Mouse (Mus musculus): ENCODE measurements around the gene Kif3c. TPM values are rescaled to one million over a fixed set of nuclear protein-coding genes. Genes with fewer than 3 reads are reported as not detected.

Kif3c gene
- total and polyA plus RNA-seq, 3 experiments: 2.5 to 5.6 TPM; not detected in 1

DNA sequence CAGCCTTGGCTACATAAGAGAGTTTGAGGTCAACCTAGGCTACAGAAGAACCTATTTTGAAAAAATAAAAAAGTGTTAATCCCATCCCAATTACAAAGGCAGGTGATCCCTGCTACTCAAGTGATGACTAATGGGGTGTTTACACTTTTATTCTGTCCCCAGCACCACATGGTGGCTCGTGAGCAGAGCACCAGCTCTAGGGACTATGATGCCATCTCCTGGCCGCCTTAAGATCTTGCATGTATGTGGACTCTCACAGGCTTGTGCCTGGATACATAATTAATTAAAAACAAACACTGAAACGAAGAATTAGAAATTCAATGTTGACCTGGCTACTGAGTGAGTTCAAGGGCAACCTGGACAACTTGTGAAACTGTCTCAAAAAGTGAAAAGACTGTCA, 12.3 kb downstream of the Kif3c start (continued):
- TF ChIP-seq TAL1 (IDR thresholded peaks at IDR 0.05; ENCODE audit: low read length): no peak
- peak; percentile 44; the same call in 1 of the 2 replicates for TF ChIP-seq MXI1 (IDR thresholded peaks at IDR 0.05; ENCODE audit: low read depth, low read length)
- TF ChIP-seq MAZ (IDR thresholded peaks at IDR 0.05; ENCODE audit: low read depth, low read length): no peak

DNA sequence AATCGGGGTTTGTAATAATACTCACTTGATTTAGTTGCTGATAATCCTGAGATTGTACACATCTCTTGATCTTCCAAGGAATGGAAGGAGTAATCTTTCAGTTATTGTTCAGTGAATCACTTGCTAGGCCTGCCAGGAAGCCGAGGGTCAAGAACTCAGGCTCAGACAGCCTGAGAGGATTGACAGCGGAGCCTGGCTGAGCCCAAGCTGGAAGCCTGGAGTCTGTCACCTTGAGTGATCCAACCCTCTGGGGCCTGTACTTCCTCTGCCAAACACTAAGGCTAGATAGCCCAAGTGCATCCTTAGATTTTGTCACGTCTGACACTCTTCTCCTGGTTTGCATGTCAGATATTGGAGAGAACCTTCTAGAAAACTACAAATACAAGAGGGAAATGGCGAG, 12.8 kb downstream of the Kif3c start:
- no peak for TF ChIP-seq TCF12 (IDR thresholded peaks at IDR 0.05; ENCODE audit: low read depth, low read length)
- no peak for TF ChIP-seq NELFE (IDR thresholded peaks at IDR 0.05; ENCODE audit: low read depth, low read length)
- no peak for TF ChIP-seq BHLHE40 (IDR thresholded peaks at IDR 0.05; ENCODE audit: borderline replicate concordance, low read depth, low read length)
- no peak for TF ChIP-seq MAZ (IDR thresholded peaks at IDR 0.05; ENCODE audit: low read depth, low read length)
- no peak for TF ChIP-seq ETS1 (IDR thresholded peaks at IDR 0.05; ENCODE audit: low read depth, low read length)
- no peak for TF ChIP-seq POLR2AphosphoS5 (IDR thresholded peaks at IDR 0.05; ENCODE audit: borderline replicate concordance, low read depth, low read length)
- no peak for TF ChIP-seq RCOR1 (IDR thresholded peaks at IDR 0.05; ENCODE audit: low read depth, low read length)
- TF ChIP-seq GABPA (IDR thresholded peaks at IDR 0.05; ENCODE audit: low read depth, low read length): no peak
- no peak for TF ChIP-seq E2F4 (IDR thresholded peaks at IDR 0.05; ENCODE audit: borderline replicate concordance, low read depth, low read length)
- no peak for TF ChIP-seq SMC3 (IDR thresholded peaks at IDR 0.05; ENCODE audit: low read depth, low read length)
- no peak for TF ChIP-seq EP300 (IDR thresholded peaks at IDR 0.05; ENCODE audit: low read depth in 1 of 2, low read length in 2 of 2)
- Histone ChIP-seq H3K27ac (ENCODE audit: control insufficient read depth, low read depth, low read length) (no peak overlapping the region), H3K4me1 (ENCODE audit: control insufficient read depth in 1 of 2, insufficient read depth in 2 of 2, low read length in 2 of 2) (no peaks in the 10 kb centered on the region), H3K27me3 (ENCODE audit: control insufficient read depth in 1 of 2, insufficient read depth in 2 of 2, low read length in 2 of 2) (no peaks in the 10 kb centered on the region), H3K79me2 (ENCODE audit: control insufficient read depth, insufficient read depth, low read length, poor library complexity) (no peaks in the 10 kb centered on the region), H3K9me3 (replicated peaks; ENCODE audit: insufficient read depth, low read length) (no peaks in the 10 kb centered on the region), H3K4me3 (ENCODE audit: control insufficient read depth in 1 of 2, insufficient read depth in 1 of 2, low read depth in 2 of 2, low read length in 2 of 2) (no peak overlapping the region), H3K36me3 (ENCODE audit: control insufficient read depth in 1 of 2, insufficient read depth in 2 of 2, low read length in 2 of 2) (no peaks in the 10 kb centered on the region), H3K9ac (ENCODE audit: control insufficient read depth, low read depth, low read length, poor library complexity, severe bottlenecking) (no peak overlapping the region)
- DNase-seq (ENCODE audit: low read depth, low spot score): no peak

GRCm38 (mm10) chr12:3384860-3385259, 19.9 kb downstream of the Kif3c start:
- no peaks in the 10 kb centered on the region for H3K27me3 ChIP-seq (ENCODE audit: control insufficient read depth in 1 of 2, insufficient read depth in 2 of 2, low read length in 2 of 2)
- H3K27ac ChIP-seq (ENCODE audit: control insufficient read depth, low read depth, low read length): no peak overlapping the region
- 0 out of 4 replicates have a peak, but pooled peaks cover 0 to 4% of the 10 kb centered on the region in 2 experiments for H3K4me1 ChIP-seq (ENCODE audit: control insufficient read depth in 1 of 2, insufficient read depth in 2 of 2, low read length in 2 of 2)
- DNase-seq (ENCODE audit: low read depth, low spot score): no peak
- no peaks in the 10 kb centered on the region for H3K36me3 ChIP-seq (ENCODE audit: control insufficient read depth in 1 of 2, insufficient read depth in 2 of 2, low read length in 2 of 2)
- no peaks in the 10 kb centered on the region for H3K79me2 ChIP-seq (ENCODE audit: control insufficient read depth, insufficient read depth, low read length, poor library complexity)
- no peak overlapping the region for H3K9ac ChIP-seq (ENCODE audit: control insufficient read depth, low read depth, low read length, poor library complexity, severe bottlenecking)
- H3K9me3 ChIP-seq (replicated peaks; ENCODE audit: insufficient read depth, low read length): no peaks in the 10 kb centered on the region
- no peak for TF ChIP-seq NRF1 (IDR thresholded peaks at IDR 0.05; ENCODE audit: insufficient read depth, low read depth, low read length, poor library complexity, severe bottlenecking)
- H3K4me3 ChIP-seq (ENCODE audit: control insufficient read depth in 1 of 2, insufficient read depth in 1 of 2, low read depth in 2 of 2, low read length in 2 of 2): no peak overlapping the region
